Mouse (Mus musculus) neural tube, embryonic 11.5 days (tissue): ENCODE data around the gene 1700057G04Rik. TPM values are rescaled to one million over a fixed set of nuclear protein-coding genes. Genes with fewer than 3 reads are reported as not detected.

ENCODE experiments used
- ATAC-seq: fragments of 200-750 bp; cut with Nextera tagmentation; 2 replicates; pipeline ENCODE4 v1.8.0; 2017; ENCODE audit warnings: moderate number of reproducible peaks, mild to moderate bottlenecking, moderate TSS enrichment, moderate library complexity; ENCODE audit not compliant: insufficient read depth, low FRiP score, low TSS enrichment
- DNase-seq: peaks from one replicate; pipeline ENCODE4 v3.0.0-alpha.2; 2015; ENCODE audit warnings: low spot score
- H3K27ac ChIP-seq: fragments of 300-500 bp; sonication (generic); 2 replicates; pipeline ENCODE4 v1.5.1; 2014; ENCODE audit warnings: low read depth, mild to moderate bottlenecking, low read length
- H3K27me3 ChIP-seq: fragments of 300-500 bp; sonication (generic); 2 replicates; pipeline ENCODE4 v1.6.1; 2014; ENCODE audit warnings: mild to moderate bottlenecking, low read length, mixed read lengths; ENCODE audit not compliant: control insufficient read depth, insufficient read depth
- H3K36me3 ChIP-seq: fragments of 300-500 bp; sonication (generic); 2 replicates; pipeline ENCODE4 v1.6.1; 2014; ENCODE audit warnings: mild to moderate bottlenecking, low read length, moderate library complexity, mixed read lengths; ENCODE audit not compliant: control insufficient read depth, insufficient read depth
- H3K4me1 ChIP-seq: fragments of 300-500 bp; sonication (generic); 2 replicates; pipeline ENCODE4 v1.6.1; 2014; ENCODE audit warnings: low read length, mixed read lengths; ENCODE audit not compliant: control insufficient read depth, insufficient read depth
- H3K4me2 ChIP-seq: fragments of 300-500 bp; sonication (generic); 2 replicates; pipeline ENCODE4 v1.6.1; 2014; ENCODE audit warnings: low read depth, mild to moderate bottlenecking, moderate library complexity
- H3K4me3 ChIP-seq: fragments of 300-500 bp; sonication (generic); 2 replicates; pipeline ENCODE4 v1.5.1; 2014; ENCODE audit warnings: low read depth, low read length
- H3K9ac ChIP-seq: fragments of 300-500 bp; sonication (generic); 2 replicates; pipeline ENCODE4 v1.6.1; 2014; ENCODE audit warnings: mild to moderate bottlenecking, low read length
- H3K9me3 ChIP-seq: fragments of 300-500 bp; sonication (generic); 2 replicates; pipeline ENCODE4 v1.6.1; 2016; ENCODE audit warnings: low read length; ENCODE audit not compliant: control insufficient read depth
- WGBS: fragments of 180-500 bp; shearing (Covaris S2); extraction: QIAGEN DNeasy Blood & Tissue Kit; methylation state at CpG from one replicate; pipeline ENCODE4 v1.1.7; 2014; 5-methylcytosine and 5-hydroxymethylcytosine counted together
- polyA plus RNA-seq: library from polyadenylated mRNA; unstranded; fragments of >200 nt; fragmentation: Nextera tagmentation; extraction: Ambion mirVana; gene quantifications from 2 replicates; pipeline ENCODE4 v1.2.1, GENCODE M21; 2014

The 1700057G04Rik gene
- polyA plus RNA-seq, 1 experiment from 2014 or later, result not detected

DNA sequence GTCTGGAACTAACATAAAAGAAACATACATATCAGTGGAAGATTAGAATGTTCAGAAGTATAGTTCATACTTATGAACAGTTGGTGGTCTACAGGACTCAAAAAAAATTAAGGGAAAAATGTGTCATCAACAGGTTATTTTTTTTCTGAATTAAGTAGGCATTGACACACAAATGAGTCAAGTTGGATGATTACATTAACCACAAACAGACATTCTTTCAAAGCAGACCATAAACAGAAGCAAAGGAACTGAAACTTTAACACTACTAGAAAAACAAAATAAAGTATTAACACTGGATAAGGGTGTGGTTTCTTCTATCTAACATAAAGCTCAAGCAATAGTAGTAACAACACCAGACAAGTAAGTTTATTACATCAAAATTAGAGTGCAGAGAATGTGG lies 59.7 kb downstream of the 1700057G04Rik start:
- ATAC-seq, result no peak

DNA sequence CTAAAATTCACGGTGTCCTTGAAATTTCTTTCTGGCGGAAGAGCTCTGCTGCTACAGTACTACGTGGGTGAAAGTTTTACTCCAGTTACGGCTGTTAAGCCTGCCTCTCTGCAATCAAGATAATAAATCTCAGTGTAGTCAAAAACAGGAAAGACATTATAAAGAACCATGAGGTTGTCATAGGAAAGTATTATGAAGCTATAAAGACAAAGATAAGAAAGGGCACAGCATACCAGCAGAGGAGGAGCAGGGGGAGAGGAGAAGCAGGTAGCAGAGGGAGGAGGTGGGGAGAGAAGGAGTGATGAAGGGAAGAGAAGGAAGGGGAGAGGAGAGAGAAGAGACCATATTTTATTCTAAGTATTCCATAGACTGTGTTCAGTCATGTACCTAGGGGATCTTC lies 64.7 kb downstream of the 1700057G04Rik start:
- DNase-seq, result no peak
- 67% methylated on average over 4 of the region's 4 CpGs for WGBS
- no peaks in the 10 kb centered on the region for H3K4me1 ChIP-seq
- H3K36me3 ChIP-seq, result no peaks in the 10 kb centered on the region
- no peak for ATAC-seq
- no peaks in the 10 kb centered on the region for H3K9me3 ChIP-seq
- no peak overlapping the region for H3K4me3 ChIP-seq
- no peaks in the 10 kb centered on the region for H3K27me3 ChIP-seq
- no peak overlapping the region for H3K27ac ChIP-seq
- no peak overlapping the region for H3K4me2 ChIP-seq
- H3K9ac ChIP-seq, result no peak overlapping the region

More for the DNA sequence above, 59.7 kb downstream of the 1700057G04Rik start:
- Histone ChIP-seq H3K36me3 (no peaks in the 10 kb centered on the region), H3K9ac (no peak overlapping the region), H3K27ac (no peak overlapping the region), H3K27me3 (no peaks in the 10 kb centered on the region), H3K4me1 (no peaks in the 10 kb centered on the region), H3K4me2 (no peak overlapping the region), H3K9me3 (no peaks in the 10 kb centered on the region), H3K4me3 (no peak overlapping the region)
- DNase-seq, result no peak

DNA sequence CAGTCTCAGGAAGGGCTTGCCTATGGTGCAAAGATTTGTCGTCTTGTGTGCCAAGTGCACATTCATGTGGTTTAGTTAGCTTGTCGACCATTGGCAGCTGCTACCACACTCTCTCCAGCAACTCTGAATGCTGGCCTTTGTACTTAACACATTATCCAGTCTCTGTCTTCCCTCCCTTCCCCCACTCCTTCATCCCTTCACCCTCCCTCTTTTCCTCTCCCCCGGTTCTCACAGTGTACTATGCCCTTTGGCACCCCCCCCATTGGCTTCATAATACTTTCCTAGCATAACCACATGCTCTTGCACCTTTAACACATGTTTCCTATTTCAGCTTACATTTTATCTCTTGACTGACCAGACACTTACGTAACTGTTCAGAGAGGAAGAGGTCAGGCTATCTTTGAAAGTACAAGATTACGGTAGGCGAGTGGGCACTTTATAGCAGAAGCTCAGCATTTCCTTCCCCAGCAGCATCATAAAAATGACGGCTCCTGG lies 65.6 kb downstream of the 1700057G04Rik start:
- no peak overlapping the region for H3K4me2 ChIP-seq
- H3K9me3 ChIP-seq, result no peaks in the 10 kb centered on the region
- H3K27ac ChIP-seq, result no peak overlapping the region
- H3K36me3 ChIP-seq, result no peaks in the 10 kb centered on the region
- H3K27me3 ChIP-seq, result no peaks in the 10 kb centered on the region
- no peak for ATAC-seq
- H3K4me3 ChIP-seq, result no peak overlapping the region
- no peaks in the 10 kb centered on the region for H3K4me1 ChIP-seq
- 60% methylated on average over 7 of the region's 7 CpGs for WGBS
- no peak overlapping the region for H3K9ac ChIP-seq
- DNase-seq, result no peak

DNA sequence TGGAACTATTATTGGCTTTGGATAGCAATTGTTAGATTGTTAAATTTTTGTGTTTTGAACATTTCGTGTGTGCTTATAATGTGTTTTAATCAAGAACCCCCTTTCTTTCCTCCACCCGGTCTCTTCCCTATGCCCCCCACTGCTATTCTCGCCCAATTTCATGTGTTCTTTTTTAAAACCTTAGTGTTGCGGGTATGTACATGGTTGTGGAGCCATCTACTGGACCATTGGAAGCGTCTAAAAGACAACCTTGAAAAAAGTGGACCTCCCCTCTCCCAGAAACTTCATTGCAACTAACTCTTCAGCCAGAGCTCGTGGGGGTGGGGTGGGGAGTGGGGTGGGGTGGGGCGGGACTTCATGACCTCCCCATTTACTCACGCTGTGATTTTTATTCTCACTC lies 66.2 kb downstream of the 1700057G04Rik start:
- H3K36me3 ChIP-seq, result no peaks in the 10 kb centered on the region
- no peak for ATAC-seq
- H3K4me2 ChIP-seq, result no peak overlapping the region

DNA sequence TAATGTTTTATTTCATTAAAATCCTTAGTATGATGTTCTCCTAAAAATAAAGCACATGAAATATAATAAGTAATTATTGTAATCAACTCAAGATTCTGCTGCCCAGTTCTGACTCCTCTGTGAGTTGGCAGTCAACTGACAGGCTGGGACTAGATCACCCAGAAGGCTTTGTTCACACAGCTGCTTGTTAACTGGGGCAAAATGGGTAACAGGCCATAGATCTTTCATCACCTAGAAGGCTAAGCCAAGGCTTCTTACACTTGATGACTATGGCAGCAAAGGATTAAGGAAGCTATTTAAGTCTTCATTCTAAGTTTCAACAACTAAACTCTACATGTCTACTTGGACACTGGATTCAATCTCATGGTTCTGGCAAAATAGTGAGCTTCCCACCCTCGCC lies 68.8 kb downstream of the 1700057G04Rik start:
- Histone ChIP-seq H3K27ac (no peak overlapping the region), H3K4me1 (no peaks in the 10 kb centered on the region), H3K4me2 (no peak overlapping the region), H3K4me3 (no peak overlapping the region), H3K27me3 (no peaks in the 10 kb centered on the region), H3K9ac (no peak overlapping the region), H3K36me3 (no peaks in the 10 kb centered on the region), H3K9me3 (no peaks in the 10 kb centered on the region)
- WGBS, result 84% methylated on average over 1 of the region's 1 CpGs
- DNase-seq (no peak), ATAC-seq (no peak)

More for the DNA sequence above, 66.2 kb downstream of the 1700057G04Rik start:
- Histone ChIP-seq H3K27me3 (no peaks in the 10 kb centered on the region), H3K27ac (no peak overlapping the region), H3K4me3 (no peak overlapping the region), H3K9me3 (no peaks in the 10 kb centered on the region), H3K9ac (no peak overlapping the region), H3K4me1 (no peaks in the 10 kb centered on the region)
- no peak for DNase-seq
- WGBS, result 74% methylated on average over 8 of the region's 8 CpGs

DNA sequence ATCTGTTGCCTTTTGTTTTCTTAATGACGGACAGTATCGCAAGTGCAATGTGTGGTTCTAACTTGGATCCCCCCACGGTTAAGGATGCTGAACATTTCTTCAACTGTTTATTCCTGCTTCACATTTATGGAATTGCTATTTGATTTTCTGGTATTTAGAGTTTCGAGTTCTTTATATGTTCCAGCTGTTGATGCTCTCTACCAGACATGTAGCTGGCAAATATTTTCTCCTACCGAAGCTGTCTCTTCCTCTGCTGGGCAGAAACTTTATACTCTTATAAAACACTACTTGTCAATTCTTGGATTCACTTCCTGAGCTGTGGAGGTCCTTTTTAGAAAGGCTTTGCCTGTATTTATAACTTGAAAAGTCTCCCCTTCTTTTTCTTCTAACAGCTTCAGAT lies 70.1 kb downstream of the 1700057G04Rik start:
- no peak overlapping the region for H3K27ac ChIP-seq
- H3K4me3 ChIP-seq, result no peak overlapping the region
- H3K36me3 ChIP-seq, result no peaks in the 10 kb centered on the region
- ATAC-seq (no peak), DNase-seq (no peak)
- 77% methylated on average over 5 of the region's 5 CpGs for WGBS
- H3K9me3 ChIP-seq, result no peaks in the 10 kb centered on the region
- no peak overlapping the region for H3K9ac ChIP-seq
- H3K27me3 ChIP-seq, result no peaks in the 10 kb centered on the region
- no peak overlapping the region for H3K4me2 ChIP-seq
- H3K4me1 ChIP-seq, result no peaks in the 10 kb centered on the region

DNA sequence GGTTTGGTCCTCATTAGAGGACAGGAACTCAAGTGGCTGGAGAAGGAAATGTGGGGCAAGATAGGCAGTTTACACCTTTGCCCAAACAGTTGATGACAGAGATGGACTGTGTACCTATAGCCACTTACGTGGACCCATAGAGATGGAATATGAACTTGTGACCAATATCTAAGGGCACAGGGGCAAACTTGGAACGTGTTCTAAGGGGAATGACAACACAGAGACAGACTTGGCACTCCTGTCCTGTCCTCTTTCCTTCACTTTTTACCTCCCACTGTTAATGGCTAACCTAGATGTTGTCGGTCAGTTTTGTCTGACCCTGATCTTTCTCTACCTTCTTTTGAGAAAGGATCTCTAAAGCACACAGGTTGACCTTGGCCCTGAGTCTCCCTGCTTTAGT lies 74.2 kb downstream of the 1700057G04Rik start:
- Histone ChIP-seq H3K4me1 (no peaks in the 10 kb centered on the region), H3K9me3 (no peaks in the 10 kb centered on the region), H3K4me3 (no peak overlapping the region), H3K9ac (no peak overlapping the region), H3K27me3 (no peaks in the 10 kb centered on the region), H3K27ac (no peak overlapping the region), H3K4me2 (no peak overlapping the region), H3K36me3 (no peaks in the 10 kb centered on the region)
- 87% methylated on average over 3 of the region's 3 CpGs for WGBS
- DNase-seq (no peak), ATAC-seq (no peak)

DNA sequence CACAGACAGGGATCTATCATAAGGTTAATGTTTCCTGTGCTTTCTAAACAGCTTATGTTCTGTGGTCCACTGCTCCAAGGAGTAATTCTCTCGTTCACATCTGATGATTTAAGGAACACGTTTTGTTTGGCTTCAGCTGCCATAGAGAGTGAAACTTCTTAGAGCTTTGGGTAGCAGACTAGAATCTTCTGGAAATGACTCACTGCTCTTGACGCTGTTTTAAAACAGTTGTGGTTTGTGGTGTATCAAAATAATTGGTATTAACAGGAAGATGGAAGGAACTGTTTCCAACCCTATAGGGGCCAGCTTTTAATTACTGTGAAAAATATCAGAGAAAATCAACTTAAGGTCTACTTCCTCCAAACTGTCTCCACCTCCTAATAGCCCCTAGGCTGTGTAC lies 75.2 kb downstream of the 1700057G04Rik start:
- no peaks in the 10 kb centered on the region for H3K27me3 ChIP-seq

DNA sequence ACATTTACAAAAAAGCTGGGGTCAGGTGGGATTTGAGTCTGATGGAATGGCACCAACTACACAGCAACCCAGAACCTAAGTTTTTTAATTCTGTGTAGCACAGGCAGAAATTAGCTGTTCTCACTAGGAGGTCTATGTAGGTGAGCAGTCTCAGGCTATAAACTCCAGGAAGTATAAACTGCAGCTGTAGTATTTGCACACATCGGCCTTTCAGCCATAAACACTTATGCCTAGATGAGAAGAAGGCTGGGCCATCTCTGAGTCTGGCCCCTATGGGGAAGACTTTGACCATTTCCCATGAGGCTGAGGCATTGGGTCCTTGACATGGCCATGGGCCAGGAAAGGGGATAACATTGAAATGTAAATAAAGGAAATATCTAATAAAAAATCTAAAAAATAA lies 76.7 kb downstream of the 1700057G04Rik start:
- no peak overlapping the region for H3K4me3 ChIP-seq
- H3K27ac ChIP-seq, result no peak overlapping the region
- no peaks in the 10 kb centered on the region for H3K27me3 ChIP-seq
- H3K36me3 ChIP-seq, result no peaks in the 10 kb centered on the region
- no peaks in the 10 kb centered on the region for H3K4me1 ChIP-seq
- WGBS, result 97% methylated on average over 1 of the region's 1 CpGs
- H3K9me3 ChIP-seq, result no peaks in the 10 kb centered on the region
- no peak overlapping the region for H3K9ac ChIP-seq
- ATAC-seq (no peak), DNase-seq (no peak)
- no peak overlapping the region for H3K4me2 ChIP-seq

More for the DNA sequence above, 75.2 kb downstream of the 1700057G04Rik start:
- Histone ChIP-seq H3K4me2 (no peak overlapping the region), H3K27ac (no peak overlapping the region), H3K9me3 (no peaks in the 10 kb centered on the region), H3K4me1 (no peaks in the 10 kb centered on the region), H3K9ac (no peak overlapping the region), H3K4me3 (no peak overlapping the region), H3K36me3 (no peaks in the 10 kb centered on the region)
- DNase-seq, result no peak
- 77% methylated on average over 3 of the region's 3 CpGs for WGBS
- ATAC-seq, result no peak
